Mouse (Mus musculus): Measurements from ENCODE around the gene Lrrfip2. TPM values are rescaled to one million over a fixed set of nuclear protein-coding genes. Genes with fewer than 3 reads are reported as not detected.

The Lrrfip2 gene
- total and polyA plus RNA-seq, 3 experiments = 16.6 to 30.9 (median 25.2) TPM

DNA sequence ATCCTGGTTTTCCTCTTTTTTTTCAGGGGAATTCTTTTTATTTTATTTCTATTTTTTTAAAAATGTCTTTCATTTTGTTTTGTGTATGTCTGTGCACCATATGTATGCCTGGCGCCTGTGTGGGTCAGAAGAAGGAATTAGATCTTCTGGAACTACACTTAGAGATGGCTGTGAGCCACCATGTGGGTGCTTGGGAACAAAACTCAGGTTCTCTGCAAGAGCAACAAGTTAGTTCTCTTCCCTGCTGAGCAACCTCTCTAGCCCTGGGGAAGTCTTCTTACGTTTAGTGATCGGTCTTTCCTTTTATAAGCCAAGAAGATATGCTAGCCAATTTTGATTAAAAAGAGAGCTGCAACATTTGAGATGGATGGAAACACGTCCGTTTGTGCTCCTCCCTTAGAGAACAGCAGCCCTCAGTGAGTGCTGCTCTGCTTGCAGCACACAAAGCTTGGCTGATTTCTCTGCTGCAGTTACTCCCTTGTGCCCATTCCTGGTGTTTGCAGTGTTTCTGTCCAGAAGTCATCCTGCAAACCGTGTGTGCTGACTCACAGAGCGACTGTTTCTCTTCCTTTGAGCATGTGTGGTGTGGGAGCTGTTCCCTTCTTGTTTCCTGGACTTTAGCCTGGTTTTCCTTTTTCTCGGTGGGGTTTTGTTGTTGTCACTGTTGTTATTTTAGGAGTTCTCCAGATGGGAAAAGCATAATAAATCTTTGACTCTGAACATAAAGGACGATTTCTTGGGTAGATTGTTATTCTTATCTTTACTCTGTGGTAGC, 87.4 kb downstream of the Lrrfip2 start:
- TF ChIP-seq ZNF384 (IDR thresholded peaks at IDR 0.05; ENCODE audit: low read depth, low read length) = no peak
- TF ChIP-seq ZKSCAN1 (IDR thresholded peaks at IDR 0.05; ENCODE audit: borderline replicate concordance, low read depth, low read length) = no peak
- no peak for TF ChIP-seq EP300 (IDR thresholded peaks at IDR 0.05; ENCODE audit: low read length)
- no peak for TF ChIP-seq USF1 (IDR thresholded peaks at IDR 0.05; ENCODE audit: low read depth, low read length)
- TF ChIP-seq POLR2AphosphoS2 (IDR thresholded peaks at IDR 0.05; ENCODE audit: low read depth, low read length) = no peak
- TF ChIP-seq RCOR1 (conservative IDR thresholded peaks at IDR 0.05; ENCODE audit: low read depth, low read length) = no peak
- TF ChIP-seq NELFE (IDR thresholded peaks at IDR 0.05; ENCODE audit: low read depth, low read length) = no peak
- TF ChIP-seq JUN (IDR thresholded peaks at IDR 0.05; ENCODE audit: insufficient read depth, low read depth, low read length) = no peak
- TF ChIP-seq TBP (conservative IDR thresholded peaks at IDR 0.05; ENCODE audit: low read depth, low read length) = no peak
- TF ChIP-seq E2F4 (IDR thresholded peaks at IDR 0.05; ENCODE audit: insufficient replicate concordance, low read depth, low read length) = no peak
- no peak for TF ChIP-seq MEF2A (IDR thresholded peaks at IDR 0.05; ENCODE audit: borderline replicate concordance, low read depth, low read length)
- peaks cover 0 to 8% of the 10 kb centered on the region in 2 experiments; a peak in 1 of 4 replicates for H3K4me1 ChIP-seq (ENCODE audit: control insufficient read depth in 1 of 2, insufficient read depth in 2 of 2)
- peaks cover 8 to 36% of the 10 kb centered on the region in 2 experiments for H3K36me3 ChIP-seq (replicated peaks in 1 of 2; ENCODE audit: control insufficient read depth in 1 of 2, insufficient read depth in 1 of 2, low read length in 1 of 2)
- dilution Hi-C loops (cut with MboI; ENCODE audit: extremely low pct_ligation_motif_present, extremely low pct_unique_long_range_greater_than_20kb, low sequenced_read_pairs) (no loop called here), in situ Hi-C loops (cut with MboI; ENCODE audit: low pct_ligation_motif_present, low pct_unique_long_range_greater_than_20kb, low sequenced_read_pairs) (no loop called here)
- no peak overlapping the region for H3K9ac ChIP-seq (ENCODE audit: insufficient read depth, low read depth)
- H3K4me2 ChIP-seq (ENCODE audit: insufficient read depth, low read depth, poor library complexity, severe bottlenecking) = no peak overlapping the region
- H3K27ac ChIP-seq (ENCODE audit: insufficient read depth, low read depth) = no peak overlapping the region
- no peak overlapping the region for H3K4me3 ChIP-seq (replicated peaks in 1 of 3; ENCODE audit: low read depth in 2 of 3, low read length in 2 of 3, poor library complexity in 1 of 3)
- no peaks in the 10 kb centered on the region for H3K79me2 ChIP-seq (replicated peaks; ENCODE audit: control insufficient read depth, extremely low read depth, insufficient read depth, poor library complexity, severe bottlenecking)
- no peaks in the 10 kb centered on the region for H3K27me3 ChIP-seq (replicated peaks)
- DNase-seq (ENCODE audit: extremely low read depth) = no peak
- no peaks in the 10 kb centered on the region for H3K9me3 ChIP-seq (replicated peaks; ENCODE audit: low read length)

DNA sequence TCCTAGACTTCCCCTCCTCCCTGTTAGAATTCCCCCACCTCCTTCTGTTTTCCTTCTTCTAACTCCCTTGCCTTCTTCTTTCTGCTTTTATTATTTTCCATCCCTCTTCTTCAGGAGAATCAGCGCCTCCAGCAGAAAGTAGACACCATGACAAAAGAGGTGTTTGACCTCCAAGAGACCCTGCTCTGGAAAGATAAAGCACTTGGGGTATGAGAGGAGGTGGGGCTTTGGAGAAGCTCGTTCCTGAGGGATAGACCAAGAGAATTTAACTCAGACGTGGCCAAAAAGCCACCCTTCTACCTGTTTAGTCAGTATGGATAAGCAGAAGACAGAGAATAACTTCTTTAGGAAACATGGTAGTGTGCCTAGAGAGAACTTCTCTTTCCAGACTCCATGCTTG, 90.3 kb downstream of the Lrrfip2 start:
- Histone ChIP-seq H3K36me3 (replicated peaks in 1 of 2; ENCODE audit: control insufficient read depth in 1 of 2, insufficient read depth in 1 of 2, low read length in 1 of 2) (peaks cover 6 to 29% of the 10 kb centered on the region in 2 experiments), H3K9ac (ENCODE audit: insufficient read depth, low read depth) (no peak overlapping the region), H3K79me2 (replicated peaks; ENCODE audit: control insufficient read depth, extremely low read depth, insufficient read depth, poor library complexity, severe bottlenecking) (no peaks in the 10 kb centered on the region), H3K4me2 (ENCODE audit: insufficient read depth, low read depth, poor library complexity, severe bottlenecking) (no peak overlapping the region), H3K27ac (ENCODE audit: insufficient read depth, low read depth) (no peak overlapping the region), H3K9me3 (replicated peaks; ENCODE audit: low read length) (no peaks in the 10 kb centered on the region), H3K4me3 (replicated peaks in 1 of 3; ENCODE audit: low read depth in 2 of 3, low read length in 2 of 3, poor library complexity in 1 of 3) (no peak overlapping the region), H3K4me1 (ENCODE audit: control insufficient read depth in 1 of 2, insufficient read depth in 2 of 2) (peaks cover 3 to 15% of the 10 kb centered on the region in 2 experiments; a peak in 2 of 4 replicates), H3K27me3 (replicated peaks) (no peaks in the 10 kb centered on the region)
- in situ Hi-C loops (cut with MboI; ENCODE audit: low pct_ligation_motif_present, low pct_unique_long_range_greater_than_20kb, low sequenced_read_pairs) (no loop called here), dilution Hi-C loops (cut with MboI; ENCODE audit: extremely low pct_ligation_motif_present, extremely low pct_unique_long_range_greater_than_20kb, low sequenced_read_pairs) (no loop called here)
- DNase-seq (ENCODE audit: extremely low read depth) = no peak
- TF ChIP-seq CHD1 (IDR thresholded peaks at IDR 0.05; ENCODE audit: low read depth, low read length) (no peak), POLR2AphosphoS2 (IDR thresholded peaks at IDR 0.05; ENCODE audit: low read depth, low read length) (no peak), SMC3 (IDR thresholded peaks at IDR 0.05; ENCODE audit: low read depth, low read length) (no peak)
